Mouse (Mus musculus) liver, embryonic 12.5 days (tissue): ENCODE measurements around the gene Slc27a3. TPM values are rescaled to one million over a fixed set of nuclear protein-coding genes. Genes with fewer than 3 reads are reported as not detected.

ENCODE experiments used
- ATAC-seq: fragments of 200-750 bp; cut with Nextera tagmentation; 2 replicates; pipeline ENCODE4 v1.8.0; 2017; ENCODE audit warnings: moderate number of reproducible peaks, mild to moderate bottlenecking, moderate library complexity
- H3K27ac ChIP-seq: fragments of 300-500 bp; sonication (generic); 2 replicates; pipeline ENCODE4 v1.5.1; 2016; ENCODE audit warnings: mild to moderate bottlenecking
- H3K27me3 ChIP-seq: fragments of 300-500 bp; sonication (generic); replicated peaks from 2 replicates; pipeline ENCODE4 v1.6.1; 2016; ENCODE audit warnings: mild to moderate bottlenecking, moderate library complexity
- H3K36me3 ChIP-seq: fragments of 300-500 bp; sonication (generic); 2 replicates; pipeline ENCODE4 v1.6.1; 2016; ENCODE audit warnings: mild to moderate bottlenecking, moderate library complexity
- H3K4me1 ChIP-seq: fragments of 300-500 bp; sonication (generic); 2 replicates; pipeline ENCODE4 v1.6.1; 2016
- H3K4me2 ChIP-seq: fragments of 300-500 bp; sonication (generic); 2 replicates; pipeline ENCODE4 v1.6.1; 2016; ENCODE audit warnings: mild to moderate bottlenecking, moderate library complexity
- H3K4me3 ChIP-seq: fragments of 300-500 bp; sonication (generic); 2 replicates; pipeline ENCODE4 v1.5.1; 2016; ENCODE audit warnings: mild to moderate bottlenecking, moderate library complexity
- H3K9ac ChIP-seq: fragments of 300-500 bp; sonication (generic); 2 replicates; pipeline ENCODE4 v1.6.1; 2016; ENCODE audit warnings: mild to moderate bottlenecking, moderate library complexity
- H3K9me3 ChIP-seq: fragments of 300-500 bp; sonication (generic); replicated peaks from 2 replicates; pipeline ENCODE4 v1.6.1; 2016; ENCODE audit warnings: mild to moderate bottlenecking, moderate library complexity
- WGBS: fragments of 180-500 bp; shearing (Covaris S2); methylation state at CpG from one replicate; pipeline ENCODE4 v1.1.7; 2016; ENCODE audit not compliant: insufficient replicate concordance; 5-methylcytosine and 5-hydroxymethylcytosine counted together
- polyA plus RNA-seq: library from polyadenylated mRNA; unstranded; fragments of >200 nt; fragmentation: Nextera tagmentation; extraction: Ambion mirVana; gene quantifications from 2 replicates; pipeline ENCODE4 v1.2.1, GENCODE M21; 2016

Slc27a3 gene
- polyA plus RNA-seq, result 3.7 and 4.1 TPM in 2 replicates

GRCm38 (mm10) chr3:90389511-90390490 is at the start of gene Slc27a3:
Slc27a3 (minus strand) TSS chr3:90389938.
- peak; percentile 35; the same call in 1 of the 2 replicates for ATAC-seq
- Histone ChIP-seq H3K27me3 (peaks cover 43% of the 10 kb centered on the region), H3K36me3 (peaks cover 44% of the 10 kb centered on the region), H3K9me3 (no peaks in the 10 kb centered on the region), H3K4me1 (peaks cover 23% of the 10 kb centered on the region), H3K9ac (peak within 1 kb of the TSS; percentile 8; the same call in 1 of the 2 replicates), H3K4me3 (peak within 1 kb of the TSS; percentile 55), H3K27ac (no peak within 1 kb of the TSS), H3K4me2 (peak within 1 kb of the TSS; percentile 74)
- WGBS, result 4% methylated on average over 55 of the region's 55 CpGs

- ATAC-seq, result no peak
- Histone ChIP-seq H3K9ac (no peak overlapping the region), H3K4me3 (no peak overlapping the region), H3K36me3 (no peaks in the 10 kb centered on the region), H3K4me1 (peaks cover 16% of the 10 kb centered on the region), H3K27ac (no peak overlapping the region), H3K27me3 (no peaks in the 10 kb centered on the region), H3K4me2 (no peak overlapping the region), H3K9me3 (no peaks in the 10 kb centered on the region)
- 54% methylated on average over 4 of the region's 4 CpGs for WGBS
Observed at GRCm38 (mm10) chr3:90437131-90437530, 47.4 kb upstream of the Slc27a3 start.

- peak overlapping the region; percentile 87 for H3K4me3 ChIP-seq
- peak overlapping the region; percentile 97 for H3K27ac ChIP-seq
- H3K36me3 ChIP-seq, result no peaks in the 10 kb centered on the region
- H3K4me2 ChIP-seq, result peak overlapping the region; percentile 98
- 51% methylated on average over 11 of the region's 11 CpGs for WGBS
- H3K9ac ChIP-seq, result peak overlapping the region; percentile 92
- no peaks in the 10 kb centered on the region for H3K27me3 ChIP-seq
- no peaks in the 10 kb centered on the region for H3K9me3 ChIP-seq
- peaks cover 44% of the 10 kb centered on the region for H3K4me1 ChIP-seq
- no peak for ATAC-seq
Observed at GRCm38 (mm10) chr3:90434073-90434730, 44.5 kb upstream of the Slc27a3 start.

- Histone ChIP-seq H3K4me3 (peak within 1 kb of the TSS; percentile 87), H3K4me2 (peak within 1 kb of the TSS; percentile 98), H3K27ac (peak within 1 kb of the TSS; percentile 97), H3K9ac (peak within 1 kb of the TSS; percentile 92), H3K4me1 (peaks cover 51% of the 10 kb centered on the region), H3K27me3 (no peaks in the 10 kb centered on the region), H3K9me3 (no peaks in the 10 kb centered on the region), H3K36me3 (0 out of 2 replicates have a peak, but pooled peaks cover 2% of the 10 kb centered on the region)
- WGBS, result under 1% methylated on average over 52 of the region's 52 CpGs
- peak; percentile 99 for ATAC-seq
Observed at GRCm38 (mm10) chr3:90433381-90434020, 43.8 kb upstream of the Slc27a3 start, which contains the start of gene Ints3. Ints3 (minus strand) TSS chr3:90433622.

GRCm38 (mm10) chr3:90432811-90433219 is 43.1 kb upstream of the Slc27a3 start:
- Histone ChIP-seq H3K4me3 (peak overlapping the region; percentile 87), H3K4me2 (peak overlapping the region; percentile 98), H3K36me3 (0 out of 2 replicates have a peak, but pooled peaks cover 7% of the 10 kb centered on the region), H3K4me1 (peaks cover 58% of the 10 kb centered on the region), H3K27me3 (no peaks in the 10 kb centered on the region), H3K27ac (peak overlapping the region; percentile 97), H3K9ac (peak overlapping the region; percentile 92), H3K9me3 (no peaks in the 10 kb centered on the region)
- WGBS, result 0% methylated on average over 12 of the region's 12 CpGs
- peak; percentile 13 for ATAC-seq

- Histone ChIP-seq H3K27me3 (no peaks in the 10 kb centered on the region), H3K4me3 (peak overlapping the region; percentile 87), H3K9me3 (no peaks in the 10 kb centered on the region), H3K4me2 (peak overlapping the region; percentile 98), H3K36me3 (0 out of 2 replicates have a peak, but pooled peaks cover 7% of the 10 kb centered on the region), H3K27ac (peak overlapping the region; percentile 97), H3K4me1 (peaks cover 63% of the 10 kb centered on the region), H3K9ac (peak overlapping the region; percentile 92)
- ATAC-seq, result no peak
- WGBS, result 17% methylated on average over 2 of the region's 2 CpGs
Observed at GRCm38 (mm10) chr3:90432348-90432747, 42.6 kb upstream of the Slc27a3 start.

- Histone ChIP-seq H3K36me3 (peaks cover 12% of the 10 kb centered on the region; the same call in 1 of the 2 replicates), H3K27ac (peak overlapping the region; percentile 60), H3K9ac (peak overlapping the region; percentile 27; the same call in 1 of the 2 replicates), H3K9me3 (no peaks in the 10 kb centered on the region), H3K4me3 (no peak overlapping the region), H3K4me2 (peak overlapping the region; percentile 41), H3K4me1 (peaks cover 90% of the 10 kb centered on the region), H3K27me3 (no peaks in the 10 kb centered on the region)
- ATAC-seq, result no peak
- WGBS, result 53% methylated on average over 3 of the region's 3 CpGs
Observed at GRCm38 (mm10) chr3:90429576-90429975, 39.8 kb upstream of the Slc27a3 start.

- no peak for ATAC-seq
- Histone ChIP-seq H3K27ac (peak overlapping the region; percentile 22; the same call in 1 of the 2 replicates), H3K9me3 (no peaks in the 10 kb centered on the region), H3K36me3 (peaks cover 20% of the 10 kb centered on the region), H3K4me1 (peaks cover 87% of the 10 kb centered on the region), H3K4me2 (peak overlapping the region; percentile 8), H3K4me3 (no peak overlapping the region), H3K9ac (no peak overlapping the region), H3K27me3 (no peaks in the 10 kb centered on the region)
- 78% methylated on average over 6 of the region's 6 CpGs for WGBS
Observed at GRCm38 (mm10) chr3:90428186-90428585, 38.4 kb upstream of the Slc27a3 start.

- no peak overlapping the region for H3K4me2 ChIP-seq
- H3K4me3 ChIP-seq, result no peak overlapping the region
- peaks cover 26% of the 10 kb centered on the region for H3K36me3 ChIP-seq
- no peak overlapping the region for H3K9ac ChIP-seq
- H3K9me3 ChIP-seq, result no peaks in the 10 kb centered on the region
- H3K4me1 ChIP-seq, result peaks cover 84% of the 10 kb centered on the region
- H3K27ac ChIP-seq, result peak overlapping the region; percentile 22; the same call in 1 of the 2 replicates
- no peak for ATAC-seq
- H3K27me3 ChIP-seq, result no peaks in the 10 kb centered on the region
- WGBS, result 89% methylated on average over 1 of the region's 1 CpGs
Observed at GRCm38 (mm10) chr3:90427574-90427973, 37.8 kb upstream of the Slc27a3 start.

- peaks cover 64% of the 10 kb centered on the region for H3K4me1 ChIP-seq
- peak; percentile 62; the same call in 1 of the 2 replicates for ATAC-seq
- WGBS, result 30% methylated on average over 2 of the region's 2 CpGs
Observed at GRCm38 (mm10) chr3:90425499-90425898, 35.8 kb upstream of the Slc27a3 start.

GRCm38 (mm10) chr3:90423549-90423948 is 33.8 kb upstream of the Slc27a3 start:
- no peak overlapping the region for H3K4me3 ChIP-seq
- peaks cover 45% of the 10 kb centered on the region for H3K4me1 ChIP-seq
- no peak overlapping the region for H3K4me2 ChIP-seq
- H3K9ac ChIP-seq, result no peak overlapping the region
- no peak for ATAC-seq
- H3K27ac ChIP-seq, result no peak overlapping the region
- H3K9me3 ChIP-seq, result no peaks in the 10 kb centered on the region
- H3K36me3 ChIP-seq, result peaks cover 58% of the 10 kb centered on the region
- H3K27me3 ChIP-seq, result no peaks in the 10 kb centered on the region

More at GRCm38 (mm10) chr3:90425499-90425898, 35.8 kb upstream of the Slc27a3 start:
- Histone ChIP-seq H3K27me3 (no peaks in the 10 kb centered on the region), H3K36me3 (peaks cover 40% of the 10 kb centered on the region), H3K9me3 (no peaks in the 10 kb centered on the region), H3K4me2 (no peak overlapping the region), H3K4me3 (no peak overlapping the region), H3K9ac (no peak overlapping the region), H3K27ac (peak overlapping the region; percentile 49; the same call in 1 of the 2 replicates)
